Mouse (Mus musculus) heart, postnatal 0 days (tissue): ENCODE data around the gene Crebzf. TPM values are rescaled to one million over a fixed set of nuclear protein-coding genes. Genes with fewer than 3 reads are reported as not detected.

Experiments
- ATAC-seq: fragments of 200-750 bp; cut with Nextera tagmentation; 2 replicates; pipeline ENCODE4 v1.8.0; 2017; ENCODE audit warnings: low read depth, moderate number of reproducible peaks, moderate library complexity; ENCODE audit not compliant: insufficient read depth
- DNase-seq: peaks from one replicate; pipeline ENCODE4 v3.0.0-alpha.2; 2016; ENCODE audit warnings: low spot score
- H3K27ac ChIP-seq: fragments of 300-500 bp; sonication (generic); 2 replicates; pipeline ENCODE4 v1.5.1; 2014; ENCODE audit warnings: low read depth, mild to moderate bottlenecking
- H3K27me3 ChIP-seq: fragments of 300-500 bp; sonication (generic); 2 replicates; pipeline ENCODE4 v1.6.1; 2014; ENCODE audit warnings: low read length, mixed read lengths; ENCODE audit not compliant: control insufficient read depth, insufficient read depth
- H3K36me3 ChIP-seq: fragments of 300-500 bp; sonication (generic); replicated peaks from 2 replicates; pipeline ENCODE4 v1.6.1; 2014; ENCODE audit warnings: low read length, mixed read lengths; ENCODE audit not compliant: control insufficient read depth, insufficient read depth
- H3K4me1 ChIP-seq: fragments of 300-500 bp; sonication (generic); 2 replicates; pipeline ENCODE4 v1.6.1; 2014; ENCODE audit warnings: antibody characterized with exemption; ENCODE audit not compliant: control insufficient read depth, insufficient read depth
- H3K4me2 ChIP-seq: fragments of 300-500 bp; sonication (generic); 2 replicates; pipeline ENCODE4 v1.6.1; 2014; ENCODE audit warnings: low read depth, mild to moderate bottlenecking, low read length, moderate library complexity
- H3K4me3 ChIP-seq: fragments of 300-500 bp; sonication (generic); 2 replicates; pipeline ENCODE4 v1.5.1; 2014; ENCODE audit warnings: low read depth, low read length
- H3K9ac ChIP-seq: fragments of 300-500 bp; sonication (generic); replicated peaks from 2 replicates; pipeline ENCODE4 v1.6.1; 2014; ENCODE audit warnings: low read depth, low read length, mixed read lengths
- H3K9me3 ChIP-seq: fragments of 300-500 bp; sonication (generic); replicated peaks from 2 replicates; pipeline ENCODE4 v1.6.1; 2016; ENCODE audit warnings: low read length; ENCODE audit not compliant: control insufficient read depth
- CTCF ChIP-seq: IDR thresholded peaks from 2 replicates; pipeline ENCODE4 v1.5.1; 2016; ENCODE audit warnings: antibody characterized with exemption, control low read depth, low read depth
- EP300 ChIP-seq: IDR thresholded peaks from 2 replicates; pipeline ENCODE4 v1.6.1; 2016; ENCODE audit warnings: antibody characterized with exemption, low read depth
- WGBS: fragments of 180-500 bp; shearing (Covaris S2); extraction: QIAGEN DNeasy Blood & Tissue Kit; methylation state at CpG from one replicate; pipeline ENCODE4 v1.1.7; 2014; 5-methylcytosine and 5-hydroxymethylcytosine counted together
- polyA plus RNA-seq: library from polyadenylated mRNA; unstranded; fragments of >200 nt; fragmentation: Nextera tagmentation; extraction: Ambion mirVana; gene quantifications from 2 replicates; pipeline ENCODE4 v1.2.1, GENCODE M21; 2015
- total RNA-seq: library from RNA; depleted of rRNA; stranded (reverse); fragments of >200 nt; gene quantifications from 2 replicates; pipeline ENCODE4 v1.2.3, GENCODE M21; 2014; ENCODE audit warnings: low replicate concordance

Gene Crebzf
- total and polyA plus RNA-seq, 2 experiments from 2014 or later = 10.6 to 49.3 TPM

DNA sequence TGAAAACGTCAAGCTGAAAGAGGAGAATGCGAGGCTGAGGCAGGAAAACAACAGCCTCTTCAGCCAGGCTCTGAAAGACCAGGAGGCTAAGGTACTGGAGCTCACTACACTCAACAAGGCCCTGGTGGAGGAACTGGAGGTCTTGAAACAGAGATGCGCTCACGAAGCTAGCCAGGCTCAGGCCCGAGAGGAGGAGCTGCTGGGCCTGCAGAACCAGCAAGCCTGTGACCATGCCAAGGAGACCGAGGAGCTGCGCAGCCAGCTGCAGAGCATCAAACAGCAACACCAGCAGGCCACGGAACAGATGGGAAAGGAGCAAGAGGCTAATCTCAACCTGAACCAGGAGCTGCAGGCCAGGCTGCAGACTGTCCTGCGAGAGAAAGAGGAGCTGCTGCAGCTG is 15.5 kb upstream of the Crebzf start:
- no peak for DNase-seq
- Histone ChIP-seq H3K36me3 (no peaks in the 10 kb centered on the region), H3K4me1 (peaks cover 5% of the 10 kb centered on the region), H3K27ac (no peak overlapping the region), H3K4me3 (peak overlapping the region; percentile 52), H3K9me3 (no peaks in the 10 kb centered on the region), H3K4me2 (peak overlapping the region; percentile 91), H3K27me3 (no peaks in the 10 kb centered on the region), H3K9ac (peak overlapping the region; percentile 15; the same call in 1 of the 2 replicates)
- no peak for TF ChIP-seq EP300
- no peak for TF ChIP-seq CTCF
- 54% methylated on average over 9 of the region's 9 CpGs for WGBS
- no peak for ATAC-seq

DNA sequence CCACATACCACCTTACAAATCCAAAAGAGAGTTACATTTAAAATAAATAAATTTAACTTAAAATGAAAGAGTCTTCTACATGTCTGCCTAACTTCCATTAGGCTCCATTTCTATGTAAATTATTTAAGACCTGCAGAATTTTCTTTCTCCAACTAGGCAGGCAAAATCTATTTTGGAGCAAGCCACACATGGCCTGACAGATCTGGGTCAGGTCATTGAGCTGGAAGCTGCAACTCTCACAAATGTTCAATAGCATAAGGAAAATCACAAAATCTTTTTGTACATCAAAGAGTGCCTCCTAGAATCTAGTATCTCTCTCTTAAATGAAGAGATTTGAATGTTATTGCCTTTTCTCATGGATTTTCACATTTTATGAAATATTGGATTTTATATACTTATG is 10.3 kb upstream of the Crebzf start:
- no peak overlapping the region for H3K27ac ChIP-seq
- no peaks in the 10 kb centered on the region for H3K4me1 ChIP-seq
- H3K9ac ChIP-seq = no peak overlapping the region
- no peaks in the 10 kb centered on the region for H3K9me3 ChIP-seq
- no peak overlapping the region for H3K4me3 ChIP-seq
- DNase-seq (no peak), ATAC-seq (no peak)
- TF ChIP-seq EP300 = no peak
- TF ChIP-seq CTCF = no peak
- no peaks in the 10 kb centered on the region for H3K36me3 ChIP-seq
- H3K27me3 ChIP-seq = no peaks in the 10 kb centered on the region
- no peak overlapping the region for H3K4me2 ChIP-seq

GRCm38 (mm10) chr7:90440044-90440443 is 2.5 kb upstream of the Crebzf start:
- Histone ChIP-seq H3K36me3 (no peaks in the 10 kb centered on the region), H3K27ac (no peak overlapping the region), H3K4me1 (no peaks in the 10 kb centered on the region), H3K4me2 (no peak overlapping the region), H3K27me3 (no peaks in the 10 kb centered on the region), H3K9ac (no peak overlapping the region), H3K4me3 (no peak overlapping the region), H3K9me3 (no peaks in the 10 kb centered on the region)
- DNase-seq (no peak), ATAC-seq (no peak)
- TF ChIP-seq EP300 = no peak
- no peak for TF ChIP-seq CTCF
- WGBS = 74% methylated on average over 4 of the region's 4 CpGs

GRCm38 (mm10) chr7:90442070-90442469 is 459 bp upstream of the Crebzf start:
- H3K4me2 ChIP-seq = peak overlapping the region; percentile 97
- H3K4me1 ChIP-seq = peaks cover 5% of the 10 kb centered on the region; the same call in 1 of the 2 replicates
- H3K9me3 ChIP-seq = no peaks in the 10 kb centered on the region
- peak overlapping the region; percentile 100 for H3K4me3 ChIP-seq
- TF ChIP-seq CTCF (no peak), EP300 (no peak)
- ATAC-seq (no peak), DNase-seq (peak; percentile 13)
- peak overlapping the region; percentile 100 for H3K27ac ChIP-seq
- 0 out of 2 replicates have a peak, but pooled peaks cover 1% of the 10 kb centered on the region for H3K36me3 ChIP-seq
- 11% methylated on average over 4 of the region's 4 CpGs for WGBS
- peak overlapping the region; percentile 100 for H3K9ac ChIP-seq
- no peaks in the 10 kb centered on the region for H3K27me3 ChIP-seq

GRCm38 (mm10) chr7:90443101-90444091 is 867 bp downstream of the Crebzf start:
- Histone ChIP-seq H3K9me3 (no peaks in the 10 kb centered on the region), H3K4me2 (peak overlapping the region; percentile 97), H3K27ac (peak overlapping the region; percentile 100), H3K36me3 (peaks cover 6% of the 10 kb centered on the region; the same call in 1 of the 2 replicates), H3K27me3 (no peaks in the 10 kb centered on the region), H3K4me3 (peak overlapping the region; percentile 100), H3K4me1 (peaks cover 12% of the 10 kb centered on the region; the same call in 1 of the 2 replicates), H3K9ac (peak overlapping the region; percentile 100)
- TF ChIP-seq CTCF = peak; percentile 32
- TF ChIP-seq EP300 = no peak
- peak; percentile 77 for ATAC-seq
- under 1% methylated on average over 98 of the region's 123 CpGs for WGBS
- DNase-seq = peak; percentile 60
